Mouse (Mus musculus): ENCODE results near the gene Arhgap27. TPM values are rescaled to one million over a fixed set of nuclear protein-coding genes. Genes with fewer than 3 reads are reported as not detected.

Gene Arhgap27
- total RNA-seq, 2 experiments from 2014 or later, result 10.8 to 12.4 TPM

GRCm38 (mm10) chr11:103360661-103361081, 2.8 kb downstream of the Arhgap27 start:
- intact Hi-C loops (cut with DNase I), result loop anchor here (5.0 kb wide), 1 partner anchor 37 kb away; no protein-coding TSS in a partner anchor
- no peak for DNase-seq (ENCODE audit: low spot score in 2 of 2)

GRCm38 (mm10) chr11:103359841-103360641, 3.5 kb downstream of the Arhgap27 start:
- intact Hi-C loops (cut with DNase I), result loop anchor here (5.0 to 10.0 kb wide), 3 partner anchors 37 to 197 kb away; no protein-coding TSS in a partner anchor
- DNase-seq (ENCODE audit: low spot score in 2 of 2), result peak; percentile 75 to 85

GRCm38 (mm10) chr11:103359122-103359521, 4.4 kb downstream of the Arhgap27 start:
- intact Hi-C loops (cut with DNase I), result loop anchor here (5.0 to 10.0 kb wide), 2 partner anchors 106 to 198 kb away; no protein-coding TSS in a partner anchor

GRCm38 (mm10) chr11:103358316-103358715, 5.2 kb downstream of the Arhgap27 start:
- DNase-seq (ENCODE audit: low spot score in 2 of 2), result no peak
- intact Hi-C loops (cut with DNase I), result loop anchor here (5.0 to 10.0 kb wide), 2 partner anchors 106 to 199 kb away; no protein-coding TSS in a partner anchor

More at GRCm38 (mm10) chr11:103359122-103359521, 4.4 kb downstream of the Arhgap27 start:
- DNase-seq (ENCODE audit: low spot score in 2 of 2), result peak; percentile 57 to 68

GRCm38 (mm10) chr11:103357710-103358109, 5.8 kb downstream of the Arhgap27 start:
- DNase-seq (ENCODE audit: low spot score in 2 of 2), result no peak
- intact Hi-C loops (cut with DNase I), result loop anchor here (5.0 to 10.0 kb wide), 2 partner anchors 107 to 200 kb away; no protein-coding TSS in a partner anchor

GRCm38 (mm10) chr11:103356938-103357670, 6.4 kb downstream of the Arhgap27 start:
- DNase-seq (ENCODE audit: low spot score in 2 of 2), result no peak
- intact Hi-C loops (cut with DNase I), result loop anchor here (5.0 to 10.0 kb wide), 2 partner anchors 108 to 200 kb away; no protein-coding TSS in a partner anchor

- intact Hi-C loops (cut with DNase I), result loop anchor here (5.0 to 10.0 kb wide), 2 partner anchors 109 to 201 kb away; no protein-coding TSS in a partner anchor
- DNase-seq (ENCODE audit: low spot score in 2 of 2), result no peak
These were observed 7.4 kb downstream of the Arhgap27 start for GRCm38 (mm10) chr11:103356032-103356571.

- intact Hi-C loops (cut with DNase I), result loop anchor here (5.0 to 10.0 kb wide), 2 partner anchors 110 to 202 kb away; no protein-coding TSS in a partner anchor
- no peak for DNase-seq (ENCODE audit: low spot score in 2 of 2)
These were observed 8.2 kb downstream of the Arhgap27 start for GRCm38 (mm10) chr11:103355251-103355650.

GRCm38 (mm10) chr11:103354033-103354432, 9.5 kb downstream of the Arhgap27 start:
- intact Hi-C loops (cut with DNase I), result loop anchor here (10.0 kb wide), 1 partner anchor 111 kb away; no protein-coding TSS in a partner anchor
- DNase-seq (ENCODE audit: low spot score in 2 of 2), result no peak

- intact Hi-C loops (cut with DNase I), result loop anchor here (10.0 kb wide), 1 partner anchor 112 kb away; no protein-coding TSS in a partner anchor
- no peak for DNase-seq (ENCODE audit: low spot score in 2 of 2)
These were observed 11.2 kb downstream of the Arhgap27 start for GRCm38 (mm10) chr11:103352239-103352814.

GRCm38 (mm10) chr11:103350711-103351315, 12.7 kb downstream of the Arhgap27 start:
- intact Hi-C loops (cut with DNase I), result loop anchor here (10.0 kb wide), 1 partner anchor 114 kb away; no protein-coding TSS in a partner anchor
- no peak for DNase-seq (ENCODE audit: low spot score in 2 of 2)

GRCm38 (mm10) chr11:103349699-103350098, 13.8 kb downstream of the Arhgap27 start:
- no peak for DNase-seq (ENCODE audit: low spot score in 2 of 2)
- intact Hi-C loops (cut with DNase I), result loop anchor here (10.0 kb wide), 1 partner anchor 115 kb away; no protein-coding TSS in a partner anchor

GRCm38 (mm10) chr11:103346657-103347056, 16.8 kb downstream of the Arhgap27 start:
- no peak for DNase-seq (ENCODE audit: low spot score in 2 of 2)
- intact Hi-C loops (cut with DNase I), result no loop called here

GRCm38 (mm10) chr11:103346236-103346635, 17.3 kb downstream of the Arhgap27 start:
- intact Hi-C loops (cut with DNase I), result no loop called here
- DNase-seq (ENCODE audit: low spot score in 2 of 2), result no peak

- intact Hi-C loops (cut with DNase I), result no loop called here
- no peak for DNase-seq (ENCODE audit: low spot score in 2 of 2)
These were observed 17.9 kb downstream of the Arhgap27 start for GRCm38 (mm10) chr11:103345408-103346091.

GRCm38 (mm10) chr11:103344494-103345332, 18.8 kb downstream of the Arhgap27 start:
- no peak for DNase-seq (ENCODE audit: low spot score in 2 of 2)
- intact Hi-C loops (cut with DNase I), result no loop called here

GRCm38 (mm10) chr11:103343881-103344280, 19.6 kb downstream of the Arhgap27 start:
- intact Hi-C loops (cut with DNase I), result no loop called here
- DNase-seq (ENCODE audit: low spot score in 2 of 2), result no peak
